Comparison of ENCODE assay signal across 9 mouse cellular contexts in genomic region chr9:62782976-62783781, GRCm38 (mm10). TPM values are rescaled to one million over a fixed set of nuclear protein-coding genes. Genes with fewer than 3 reads are reported as not detected.
DNase-seq lines count a peak whose midpoint lies in the region; ATAC-seq and TF ChIP-seq lines count a peak whose summit lies in the region.
"Had no signal": no experiment of that assay in that cellular context is flagged by ENCODE, and none has a peak within 500 bp of the region (broad histone marks: within the 10 kb centered on the region; RNA-seq: fewer than 3 reads in every experiment).

No protein-coding gene starts in this region.

- peak; percentile 92 for ATAC-seq in G1E (ENCODE audit: extremely low read depth, insufficient number of reproducible peaks, low FRiP score, poor library complexity, severe bottlenecking)
- ATAC-seq in liver, embryonic 13.5 days (ENCODE audit: low read depth), result peak; percentile 58
- ATAC-seq in activated CD4-positive, CD25-positive, alpha-beta regulatory T cell, adult 4 months, result no peak

- no peaks in the 10 kb centered on the region for H3K9me3 ChIP-seq in G1E (replicated peaks)
- no peaks in the 10 kb centered on the region for H3K9me3 ChIP-seq in liver, embryonic 13.5 days (replicated peaks)

- H3K4me3 ChIP-seq in G1E (ENCODE audit: low read depth, low read length), result peak overlapping the region; percentile 47; the same call in 1 of the 2 replicates
- H3K4me3 ChIP-seq in liver, embryonic 13.5 days (replicated peaks), result no peak overlapping the region

- TF ChIP-seq CTCF in G1E (IDR thresholded peaks at IDR 0.05; ENCODE audit: low read depth, low read length), result 0 out of 2 replicates have a peak, but pooled peaks have one; percentile 38

- 39% methylated on average over 16 of the region's 16 CpGs for WGBS in liver, embryonic 13.5 days (ENCODE audit: insufficient replicate concordance)

- peak; percentile 48 to 81 for DNase-seq in cerebellum, postnatal 14 days
- no peak for DNase-seq in cerebellum, adult 8-10 months
- peak; percentile 75 for DNase-seq in G1E (ENCODE audit: low spot score)
- DNase-seq in embryo, embryonic 9.5 days (ENCODE audit: extremely low spot score), result peak; percentile 50
- peak; percentile 66 to 74 for DNase-seq in kidney, postnatal 4 days
- DNase-seq in liver, embryonic 13.5 days, result peak; percentile 11
- DNase-seq in right cerebral cortex, adult 18-20 months, result peak; percentile 94

- H3K27ac ChIP-seq in liver, embryonic 13.5 days, result no peak overlapping the region

- peaks cover 28% of the 10 kb centered on the region for H3K36me3 ChIP-seq in G1E (replicated peaks)
- no peaks in the 10 kb centered on the region for H3K36me3 ChIP-seq in liver, embryonic 13.5 days

- no peaks in the 10 kb centered on the region for H3K27me3 ChIP-seq in G1E (ENCODE audit: insufficient read depth, low read length)
- no peaks in the 10 kb centered on the region for H3K27me3 ChIP-seq in liver, embryonic 13.5 days
- H3K27me3 ChIP-seq: CH12.LX had no signal

- H3K4me1 ChIP-seq in G1E (ENCODE audit: insufficient read depth, low read depth, low read length), result peaks cover 59% of the 10 kb centered on the region
- peaks cover 17% of the 10 kb centered on the region for H3K4me1 ChIP-seq in liver, embryonic 13.5 days (replicated peaks)

- H3K9ac ChIP-seq in liver, embryonic 13.5 days, result no peak overlapping the region

- no peak overlapping the region for H3K4me2 ChIP-seq in liver, embryonic 13.5 days

RNA-seq across cellular contexts. Expression of gene Fem1b, which starts 28.6 kb away (rescaled TPM):
- 94.4 and 102 TPM in 2 replicates for total RNA-seq in G1E (2014; fragmentation: Nextera tagmentation)
- total RNA-seq in G1E (2017), result 100 and 112 TPM in 2 replicates
- 16.3 and 17.3 TPM in 2 replicates for polyA plus RNA-seq in G1E (2012)
- 9.4 and 12.4 TPM in 2 replicates for polyA plus RNA-seq in liver, embryonic 13.5 days (2015; fragmentation: Nextera tagmentation; extraction: Ambion mirVana)
- polyA plus RNA-seq in activated CD4-positive, CD25-positive, alpha-beta regulatory T cell, adult 4 months (2017; shearing (Covaris generic)), result 1 to 10 TPM; 3.6 TPM

RNA-seq across cellular contexts. Expression of gene Cln6, which starts 55.4 kb away (rescaled TPM):
- 69.9 and 72.8 TPM in 2 replicates for total RNA-seq in G1E (2014; fragmentation: Nextera tagmentation)
- total RNA-seq in G1E (2017), result 32.5 and 34.9 TPM in 2 replicates
- polyA plus RNA-seq in G1E (2012), result 31.7 and 37.0 TPM in 2 replicates
- polyA plus RNA-seq in liver, embryonic 13.5 days (2015; fragmentation: Nextera tagmentation; extraction: Ambion mirVana), result 14.9 and 15.4 TPM in 2 replicates
- polyA plus RNA-seq in activated CD4-positive, CD25-positive, alpha-beta regulatory T cell, adult 4 months (2017; shearing (Covaris generic)), result 10 to 100 TPM in 1 of 2 experiments, 1 to 10 TPM in 1; 7.8 to 10.3 TPM
